In genomic region chr9:14532283-14532682, GRCm38 (mm10) we compare ENCODE assay signal across 11 mouse cellular contexts. TPM values are rescaled to one million over a fixed set of nuclear protein-coding genes. Genes with fewer than 3 reads are reported as not detected.
DNase-seq lines count a peak whose midpoint lies in the region; ATAC-seq and TF ChIP-seq lines count a peak whose summit lies in the region.
"Had no signal": no experiment of that assay in that cellular context is flagged by ENCODE, and none has a peak within 500 bp of the region (broad histone marks: within the 10 kb centered on the region; RNA-seq: fewer than 3 reads in every experiment).

No protein-coding gene starts in this region.

- H3K9ac ChIP-seq in embryonic facial prominence, embryonic 11.5 days (replicated peaks; ENCODE audit: low read length): no peak overlapping the region
- H3K9ac ChIP-seq in hindbrain, embryonic 14.5 days: no peak overlapping the region
- H3K9ac ChIP-seq in midbrain, postnatal 0 days (replicated peaks; ENCODE audit: low read length, poor library complexity, severe bottlenecking): no peak overlapping the region
- H3K9ac ChIP-seq: embryonic facial prominence, embryonic 15.5 days had no signal

- no peaks in the 10 kb centered on the region for H3K9me3 ChIP-seq in embryonic facial prominence, embryonic 11.5 days (replicated peaks; ENCODE audit: control insufficient read depth, low read length)
- H3K9me3 ChIP-seq in hindbrain, embryonic 14.5 days (ENCODE audit: control insufficient read depth, low read length): no peaks in the 10 kb centered on the region
- no peaks in the 10 kb centered on the region for H3K9me3 ChIP-seq in midbrain, postnatal 0 days (ENCODE audit: low read length)
- H3K9me3 ChIP-seq: embryonic facial prominence, embryonic 15.5 days had no signal

- 35% methylated on average over 3 of the region's 3 CpGs for WGBS in embryonic facial prominence, embryonic 11.5 days
- 21% methylated on average over 3 of the region's 3 CpGs for WGBS in hindbrain, embryonic 14.5 days
- 11% methylated on average over 3 of the region's 3 CpGs for WGBS in midbrain, postnatal 0 days

- no peaks in the 10 kb centered on the region for H3K36me3 ChIP-seq in embryonic facial prominence, embryonic 11.5 days (replicated peaks; ENCODE audit: control insufficient read depth, insufficient read depth, low read depth, low read length)
- H3K36me3 ChIP-seq in hindbrain, embryonic 14.5 days (replicated peaks; ENCODE audit: control insufficient read depth, insufficient read depth): no peaks in the 10 kb centered on the region
- no peaks in the 10 kb centered on the region for H3K36me3 ChIP-seq in midbrain, postnatal 0 days (ENCODE audit: insufficient read depth, low read length)
- H3K36me3 ChIP-seq: embryonic facial prominence, embryonic 15.5 days had no signal

- no peaks in the 10 kb centered on the region for H3K4me1 ChIP-seq in embryonic facial prominence, embryonic 11.5 days (ENCODE audit: control insufficient read depth, insufficient read depth, low read length)
- no peaks in the 10 kb centered on the region for H3K4me1 ChIP-seq in hindbrain, embryonic 14.5 days (replicated peaks; ENCODE audit: control insufficient read depth, insufficient read depth, low read length)
- H3K4me1 ChIP-seq in midbrain, postnatal 0 days (ENCODE audit: insufficient read depth, low read length): no peaks in the 10 kb centered on the region
- H3K4me1 ChIP-seq: embryonic facial prominence, embryonic 15.5 days had no signal

- ATAC-seq in embryonic facial prominence, embryonic 11.5 days (replicated peaks; ENCODE audit: insufficient number of reproducible peaks, low FRiP score, low TSS enrichment, low read depth): no peak; the same call in 1 of the 2 replicates
- ATAC-seq in hindbrain, embryonic 14.5 days (ENCODE audit: low FRiP score): peak; percentile 83
- peak; percentile 89 for ATAC-seq in midbrain, postnatal 0 days (ENCODE audit: low FRiP score)
- ATAC-seq: inflammation-experienced regulatory T-cells, adult 6 months had no signal

- TF ChIP-seq CTCF in midbrain, postnatal 0 days (IDR thresholded peaks at IDR 0.05): no peak

- peak; percentile 35 for DNase-seq in ZHBTc4 (ENCODE audit: low read depth, low spot score)
- peak; percentile 13 for DNase-seq in embryonic facial prominence, embryonic 11.5 days (ENCODE audit: low spot score)
- no peak for DNase-seq in hindbrain, embryonic 14.5 days (ENCODE audit: low spot score)
- peak; percentile 57 for DNase-seq in midbrain, postnatal 0 days (ENCODE audit: low spot score)
- DNase-seq in right cerebral cortex, postnatal 36 days (ENCODE audit: low spot score in 2 of 2): no peak
- DNase-seq in urinary bladder, postnatal 14 days (ENCODE audit: low spot score): no peak
- no peak for DNase-seq in layer of hippocampus, postnatal 14 days (ENCODE audit: low spot score in 2 of 2)
- DNase-seq: thymus, postnatal 36 days had no signal

- H3K4me3 ChIP-seq in embryonic facial prominence, embryonic 11.5 days (ENCODE audit: low read depth, low read length): no peak overlapping the region
- no peak overlapping the region for H3K4me3 ChIP-seq in hindbrain, embryonic 14.5 days (replicated peaks; ENCODE audit: low read length)
- no peak overlapping the region for H3K4me3 ChIP-seq in midbrain, postnatal 0 days (ENCODE audit: low read depth, low read length)
- H3K4me3 ChIP-seq: embryonic facial prominence, embryonic 15.5 days had no signal

- no peak overlapping the region for H3K4me2 ChIP-seq in embryonic facial prominence, embryonic 11.5 days (ENCODE audit: low read depth, low read length)
- H3K4me2 ChIP-seq in hindbrain, embryonic 14.5 days (replicated peaks): no peak overlapping the region
- no peak overlapping the region for H3K4me2 ChIP-seq in midbrain, postnatal 0 days (ENCODE audit: low read depth, low read length, poor library complexity, severe bottlenecking)
- H3K4me2 ChIP-seq: embryonic facial prominence, embryonic 15.5 days had no signal

- no peak overlapping the region for H3K27ac ChIP-seq in embryonic facial prominence, embryonic 11.5 days (replicated peaks; ENCODE audit: low read depth, low read length)
- H3K27ac ChIP-seq in hindbrain, embryonic 14.5 days: no peak overlapping the region
- H3K27ac ChIP-seq in midbrain, postnatal 0 days (ENCODE audit: low read depth, low read length): no peak overlapping the region
- H3K27ac ChIP-seq: embryonic facial prominence, embryonic 15.5 days had no signal

- H3K27me3 ChIP-seq in embryonic facial prominence, embryonic 11.5 days (ENCODE audit: control insufficient read depth, insufficient read depth, low read length): no peaks in the 10 kb centered on the region
- H3K27me3 ChIP-seq in hindbrain, embryonic 14.5 days (ENCODE audit: control insufficient read depth, insufficient read depth, low read length): no peaks in the 10 kb centered on the region
- no peaks in the 10 kb centered on the region for H3K27me3 ChIP-seq in midbrain, postnatal 0 days (ENCODE audit: insufficient read depth, low read length)
- H3K27me3 ChIP-seq: embryonic facial prominence, embryonic 15.5 days had no signal

RNA-seq across cellular contexts. Expression of gene Cwc15, which starts 31.9 kb away (rescaled TPM):
- 210 and 233 TPM in 2 replicates for polyA plus RNA-seq in embryonic facial prominence, embryonic 11.5 days (2014; fragmentation: Nextera tagmentation; extraction: Ambion mirVana)
- 134 and 145 TPM in 2 replicates for polyA plus RNA-seq in hindbrain, embryonic 14.5 days (2014; fragmentation: Nextera tagmentation; extraction: Ambion mirVana)
- 50.4 and 57.5 TPM in 2 replicates for total RNA-seq in midbrain, postnatal 0 days (2014; rRNA removed)
- polyA plus RNA-seq in midbrain, postnatal 0 days (2015; fragmentation: Nextera tagmentation; extraction: Ambion mirVana): 140 and 142 TPM in 2 replicates
- 10 to 100 TPM; 72.4 to 89.5 TPM for total RNA-seq in layer of hippocampus, postnatal 14 days (2021)

RNA-seq across cellular contexts. Expression of gene Kdm4d, which starts 32.0 kb away (rescaled TPM):
- polyA plus RNA-seq in embryonic facial prominence, embryonic 11.5 days (2014; fragmentation: Nextera tagmentation; extraction: Ambion mirVana): 0.07 TPM in 1 of 2 replicates, not detected in the other
- polyA plus RNA-seq in hindbrain, embryonic 14.5 days (2014; fragmentation: Nextera tagmentation; extraction: Ambion mirVana): 0.73 and 0.74 TPM in 2 replicates
- 1.4 and 2.2 TPM in 2 replicates for total RNA-seq in midbrain, postnatal 0 days (2014; rRNA removed)
- 1.6 and 2.1 TPM in 2 replicates for polyA plus RNA-seq in midbrain, postnatal 0 days (2015; fragmentation: Nextera tagmentation; extraction: Ambion mirVana)
- 1 to 10 TPM; 1.3 to 1.6 TPM for total RNA-seq in layer of hippocampus, postnatal 14 days (2021)
- polyA plus RNA-seq: large intestine, adult 2 months had no signal

Comparison
In these comparisons a context has a peak if more than half of its experiments do, and no peak if none do; other contexts are left out.
1. DNase-seq: peak in ZHBTc4 (single experiment), embryonic facial prominence, embryonic 11.5 days (single experiment) and midbrain, postnatal 0 days (single experiment); none in hindbrain, embryonic 14.5 days (single experiment), right cerebral cortex, postnatal 36 days (0 of 2), urinary bladder, postnatal 14 days (single experiment) and layer of hippocampus, postnatal 14 days (0 of 2).